Mouse (Mus musculus) G1E (cell line): ENCODE measurements around the gene Fdps. TPM values are rescaled to one million over a fixed set of nuclear protein-coding genes. Genes with fewer than 3 reads are reported as not detected.

Experiments used
- ATAC-seq: 2 replicates; pipeline ENCODE4 v1.8.0; 2016; ENCODE audit warnings: mild to moderate bottlenecking; ENCODE audit not compliant: insufficient number of reproducible peaks, poor library complexity, low FRiP score, severe bottlenecking; ENCODE audit errors: extremely low read depth
- DNase-seq: peaks from one replicate; pipeline ENCODE4 v3.0.0; 2012; ENCODE audit warnings: low spot score
- H3K27me3 ChIP-seq: 2 replicates; pipeline ENCODE4 v1.6.1; 2012; ENCODE audit warnings: mild to moderate bottlenecking, low read length, inconsistent platforms; ENCODE audit not compliant: insufficient read depth
- H3K36me3 ChIP-seq: replicated peaks from 2 replicates; pipeline ENCODE3; 2012; ENCODE audit warnings: mild to moderate bottlenecking, inconsistent platforms
- H3K4me1 ChIP-seq: 2 replicates; pipeline ENCODE4 v1.6.1; 2012; ENCODE audit warnings: low read depth, low read length, inconsistent platforms, mixed read lengths; ENCODE audit not compliant: insufficient read depth
- H3K4me3 ChIP-seq: 2 replicates; pipeline ENCODE4 v1.5.1; 2012; ENCODE audit warnings: low read depth, mild to moderate bottlenecking, inconsistent platforms, low read length, moderate library complexity, mixed read lengths
- H3K9me3 ChIP-seq: replicated peaks from 2 replicates; pipeline ENCODE4 v1.6.1; 2012; ENCODE audit warnings: inconsistent platforms
- CTCF ChIP-seq: IDR thresholded peaks from 2 replicates; pipeline ENCODE4 v1.5.1; 2012; ENCODE audit warnings: low read depth, low read length, inconsistent platforms, mixed read lengths
- GATA1 ChIP-seq: IDR thresholded peaks from 2 replicates; pipeline ENCODE4 v1.6.1; 2012; ENCODE audit warnings: borderline replicate concordance, low read length, inconsistent platforms, mixed read lengths
- GATA2 ChIP-seq: IDR thresholded peaks from 2 replicates; pipeline ENCODE4 v1.6.1; 2012; ENCODE audit warnings: low read depth, low read length, inconsistent platforms, borderline replicate concordance
- POLR2AphosphoS5 ChIP-seq: IDR thresholded peaks from 2 replicates; pipeline ENCODE4 v1.6.1; 2012; ENCODE audit warnings: low read depth, low read length, inconsistent platforms; ENCODE audit not compliant: insufficient replicate concordance
- TAL1 ChIP-seq: conservative IDR thresholded peaks from 2 replicates; pipeline ENCODE4 v1.6.1; 2012; ENCODE audit warnings: low read depth, low read length, inconsistent platforms, mixed read lengths
- polyA plus RNA-seq: library from polyadenylated mRNA; stranded (reverse); fragments of >175 nt; gene quantifications from 2 replicates; pipeline ENCODE4 v1.2.3, GENCODE M21; 2012
- total RNA-seq, 2 experiments: library from RNA; stranded (forward) in 1 of 2; stranded (reverse) in 1 of 2; fragments of 200-1000 nt in 1 of 2; fragments of >200 nt in 1 of 2; fragmentation: Nextera tagmentation in 1 of 2; gene quantifications; 2 replicates each; pipeline ENCODE4 v1.2.3; 2014 to 2017

Fdps gene
- total and polyA plus RNA-seq, 3 experiments = 22.5 to 481 (median 73.1) TPM

DNA sequence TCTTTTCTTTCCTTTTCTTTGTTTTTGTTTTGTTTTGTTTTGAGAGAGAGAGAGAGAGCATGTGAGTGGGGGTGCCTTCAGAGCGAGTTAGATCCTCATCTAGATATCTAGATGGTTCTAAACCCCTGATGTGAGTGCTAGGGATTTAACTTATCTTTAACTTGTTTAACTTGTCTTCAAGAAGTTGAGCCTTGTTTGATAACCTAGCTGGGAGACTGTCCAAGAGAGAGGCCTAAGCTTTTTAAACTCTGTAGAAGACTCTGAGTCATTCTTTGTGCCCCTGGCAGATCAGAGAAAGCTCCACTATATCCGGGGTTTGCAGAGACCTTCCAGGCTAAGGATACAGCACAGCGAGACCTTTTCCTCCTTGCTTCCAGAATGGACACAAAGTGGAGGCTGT lies 5.8 kb upstream of the Fdps start:
- Histone ChIP-seq H3K9me3 (no peaks in the 10 kb centered on the region), H3K27me3 (no peaks in the 10 kb centered on the region), H3K4me1 (peaks cover 32% of the 10 kb centered on the region), H3K36me3 (no peaks in the 10 kb centered on the region), H3K4me3 (no peak overlapping the region)
- no peak for ATAC-seq
- TF ChIP-seq CTCF = no peak
- no peak for DNase-seq

DNA sequence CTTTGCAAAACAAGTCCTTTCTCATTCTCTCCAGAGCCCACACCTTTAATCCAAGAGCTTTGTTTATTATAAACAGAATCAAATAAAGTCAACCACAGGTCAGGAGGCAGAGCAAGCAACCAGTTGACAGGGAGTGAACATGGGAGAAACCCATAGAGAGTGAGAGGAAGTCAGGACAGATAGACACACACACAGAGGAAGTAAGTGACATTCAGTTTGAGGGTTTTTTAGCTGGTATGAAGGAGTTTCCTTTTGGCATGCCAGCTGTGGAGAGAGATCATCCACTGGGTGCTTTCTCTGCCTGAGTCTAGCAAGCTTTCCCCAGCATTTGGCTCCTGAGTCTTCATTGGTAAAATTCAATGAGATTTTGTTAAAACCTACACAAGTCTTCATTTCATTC lies 5.1 kb upstream of the Fdps start:
- Histone ChIP-seq H3K27me3 (no peaks in the 10 kb centered on the region), H3K9me3 (no peaks in the 10 kb centered on the region), H3K36me3 (no peaks in the 10 kb centered on the region), H3K4me1 (peaks cover 38% of the 10 kb centered on the region), H3K4me3 (no peak overlapping the region)
- ATAC-seq (no peak), DNase-seq (no peak)
- TF ChIP-seq GATA1 (no peak), TAL1 (no peak), POLR2AphosphoS5 (no peak), GATA2 (no peak), CTCF (no peak)

DNA sequence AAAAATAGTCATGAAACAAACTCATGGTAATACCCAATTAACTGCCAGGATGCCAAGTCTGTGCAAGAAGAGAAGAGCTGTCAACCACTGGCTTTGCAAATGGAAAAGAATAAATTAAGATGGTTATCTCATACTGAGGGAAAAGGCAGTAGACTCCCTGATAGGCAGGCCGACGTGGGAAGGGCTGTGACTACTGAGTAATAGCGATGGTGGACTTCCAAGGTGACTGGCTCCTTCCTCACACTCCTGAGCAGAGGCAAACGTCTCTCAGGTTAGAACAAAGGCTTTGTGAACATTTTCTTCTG lies 1.5 kb upstream of the Fdps start:
- no peak for DNase-seq
- no peaks in the 10 kb centered on the region for H3K9me3 ChIP-seq
- no peak for ATAC-seq
- H3K36me3 ChIP-seq = peaks cover 28% of the 10 kb centered on the region
- no peaks in the 10 kb centered on the region for H3K27me3 ChIP-seq
- no peak overlapping the region for H3K4me3 ChIP-seq
- H3K4me1 ChIP-seq = peaks cover 60% of the 10 kb centered on the region
- no peak for TF ChIP-seq CTCF
- TF ChIP-seq GATA1 = no peak
- no peak for TF ChIP-seq POLR2AphosphoS5
- TF ChIP-seq GATA2 = no peak
- TF ChIP-seq TAL1 = no peak

DNA sequence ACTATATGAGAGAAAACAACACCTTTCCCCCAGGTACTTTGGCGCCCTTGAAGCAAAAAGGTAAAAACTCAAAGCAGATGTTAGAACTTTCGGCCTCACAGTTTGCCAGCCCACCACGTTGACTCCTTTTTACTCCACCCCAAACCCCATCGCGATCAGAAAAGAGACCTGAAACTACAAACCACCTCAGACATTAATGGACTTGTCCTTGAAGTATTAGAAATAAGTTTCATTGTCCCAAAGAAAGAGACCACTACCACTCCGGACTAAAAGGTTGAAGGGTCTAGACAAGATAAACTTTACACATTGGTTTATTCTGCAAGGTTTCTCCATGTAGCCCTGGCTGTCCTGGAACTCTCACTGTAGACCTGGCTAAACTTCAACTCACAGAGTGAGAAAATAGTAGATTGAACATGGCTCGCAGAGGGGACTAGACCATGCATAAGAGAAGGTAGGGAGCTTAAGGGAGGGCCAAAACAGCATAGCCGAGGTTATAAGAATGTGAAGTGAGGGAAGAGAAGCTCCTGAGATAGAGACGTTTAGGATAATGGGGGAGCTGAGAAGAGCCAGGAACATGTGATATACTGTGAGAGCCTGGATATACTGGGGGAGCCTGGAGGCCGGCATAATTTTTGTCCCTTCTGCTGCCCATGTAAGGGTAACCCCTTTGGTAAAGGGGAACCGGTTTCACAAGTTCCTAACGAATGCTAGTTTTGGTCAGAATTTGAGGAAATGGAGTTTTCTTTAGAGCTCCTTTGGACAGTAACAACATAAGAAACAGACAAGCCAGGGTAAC lies 934 bp upstream of the Fdps start:
- no peak for DNase-seq
- TF ChIP-seq POLR2AphosphoS5 (no peak), GATA2 (no peak), GATA1 (no peak), TAL1 (no peak), CTCF (no peak)
- Histone ChIP-seq H3K4me3 (peak overlapping the region; percentile 87; the same call in 1 of the 2 replicates), H3K9me3 (no peaks in the 10 kb centered on the region), H3K36me3 (peaks cover 33% of the 10 kb centered on the region), H3K4me1 (peaks cover 63% of the 10 kb centered on the region), H3K27me3 (no peaks in the 10 kb centered on the region)
- no peak for ATAC-seq

DNA sequence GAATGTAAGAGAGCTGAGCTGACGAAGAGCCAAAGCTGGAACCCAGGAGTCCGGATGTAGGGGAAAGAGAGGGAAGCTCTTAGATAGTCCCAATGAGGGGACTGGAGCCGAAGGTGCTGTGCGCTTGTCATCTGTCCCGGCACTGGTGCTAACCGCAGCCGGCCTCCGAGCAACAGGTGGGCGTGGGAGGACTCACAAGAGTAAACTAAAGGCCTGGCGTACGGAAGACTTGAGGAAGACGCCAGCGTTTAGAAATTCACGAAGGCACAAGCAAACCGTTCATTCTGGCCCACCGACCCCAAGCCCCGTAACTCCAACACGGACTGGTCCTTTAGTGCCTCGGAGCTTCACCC lies 324 bp downstream of the Fdps start:
- H3K4me3 ChIP-seq = peak overlapping the region; percentile 87
- ATAC-seq (no peak), DNase-seq (peak; percentile 50)
- H3K36me3 ChIP-seq = peaks cover 46% of the 10 kb centered on the region
- TF ChIP-seq GATA1 (no peak), GATA2 (no peak), POLR2AphosphoS5 (no peak), TAL1 (no peak), CTCF (no peak)
- H3K9me3 ChIP-seq = no peaks in the 10 kb centered on the region
- peaks cover 64% of the 10 kb centered on the region for H3K4me1 ChIP-seq
- no peaks in the 10 kb centered on the region for H3K27me3 ChIP-seq

DNA sequence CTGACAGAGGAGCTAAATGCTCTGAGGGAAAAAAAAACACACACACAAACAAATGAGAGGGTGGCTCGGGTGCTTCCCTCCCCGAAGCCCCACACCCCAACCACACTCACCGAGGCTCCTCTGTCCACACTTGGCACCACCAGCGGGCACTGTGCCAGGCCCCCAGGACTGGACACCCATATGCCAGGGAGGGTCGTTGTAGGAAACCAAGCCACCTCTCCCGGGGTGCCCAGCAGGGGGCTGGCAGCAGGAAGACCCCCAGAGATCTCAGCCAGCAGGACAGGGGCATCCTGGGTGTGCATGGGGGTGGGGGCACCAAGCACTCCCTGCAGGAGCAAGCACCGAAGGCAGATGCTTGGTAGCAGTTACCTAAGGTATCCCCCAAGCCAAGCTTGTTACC lies 948 bp downstream of the Fdps start, which contains the start of gene Gm43738:
Gene Gm43738 (minus strand): TSS at position 289 of the 400 bp plus-strand sequence.
- Histone ChIP-seq H3K36me3 (peaks cover 52% of the 10 kb centered on the region), H3K9me3 (no peaks in the 10 kb centered on the region), H3K4me1 (peaks cover 68% of the 10 kb centered on the region), H3K27me3 (no peaks in the 10 kb centered on the region), H3K4me3 (peak within 1 kb of the TSS; percentile 87)
- DNase-seq = no peak
- no peak for ATAC-seq
- TF ChIP-seq CTCF = no peak
- TF ChIP-seq GATA1 = no peak
- TF ChIP-seq POLR2AphosphoS5 = no peak
- TF ChIP-seq GATA2 = no peak
- no peak for TF ChIP-seq TAL1

DNA sequence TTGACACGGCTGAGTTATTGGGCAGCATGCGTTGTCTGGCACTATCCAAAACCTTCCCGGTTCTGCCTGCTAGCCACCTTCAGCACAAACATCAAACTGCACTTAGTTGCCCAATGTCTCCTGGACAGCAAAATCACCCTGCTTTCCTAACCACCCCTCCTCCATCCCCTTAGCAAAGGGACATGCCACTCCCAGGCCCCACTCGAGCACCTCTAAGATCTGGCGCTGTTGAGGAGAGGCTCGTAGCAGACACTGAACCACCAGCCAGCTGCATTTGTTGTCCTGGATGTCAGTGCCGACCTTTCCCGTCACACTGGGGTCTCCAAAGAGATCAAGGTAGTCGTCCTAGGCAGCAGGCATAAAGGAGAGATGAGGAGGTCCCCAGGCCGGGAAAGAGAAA lies 7.7 kb downstream of the Fdps start:
- ATAC-seq (no peak), DNase-seq (no peak)
- TF ChIP-seq CTCF (no peak), TAL1 (no peak), GATA2 (no peak), POLR2AphosphoS5 (no peak), GATA1 (no peak)
- Histone ChIP-seq H3K36me3 (peaks cover 63% of the 10 kb centered on the region), H3K4me1 (peaks cover 96% of the 10 kb centered on the region), H3K4me3 (no peak overlapping the region), H3K27me3 (peaks cover 14% of the 10 kb centered on the region), H3K9me3 (no peaks in the 10 kb centered on the region)
